Mouse (Mus musculus) frontal cortex, adult (tissue): ENCODE data around the gene Il34.

Experiments used
- ATAC-seq: cut with Nextera tagmentation; 2 replicates; pipeline ENCODE4 v1.9.2; 2017; ENCODE audit warnings: mild to moderate bottlenecking, moderate library complexity, mixed read lengths; ENCODE audit not compliant: low TSS enrichment

The Il34 gene

DNA sequence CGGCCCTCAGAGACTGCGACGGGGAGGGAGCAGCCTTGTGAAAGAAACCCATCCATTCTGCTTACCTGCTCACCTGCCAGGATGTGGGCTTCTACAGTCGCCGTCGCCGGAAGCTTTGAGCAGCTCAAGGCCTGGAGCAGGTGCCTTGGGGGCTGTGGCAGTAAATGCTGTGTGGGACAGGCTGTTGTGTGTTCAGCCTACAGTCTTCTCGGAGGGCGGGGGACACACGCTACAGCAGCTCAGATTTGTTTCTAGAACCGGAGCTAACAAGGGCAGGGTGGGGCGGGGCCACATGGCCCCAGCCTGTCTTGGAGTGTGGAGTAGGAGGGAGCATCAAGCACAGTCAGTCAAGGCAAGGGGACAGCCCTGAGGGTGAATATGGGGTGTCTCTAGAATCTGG, at the start of gene Il34:
Gene Il34, minus strand, starts transcription at position 256 of the 400 bp plus-strand sequence.
- no peak for ATAC-seq

DNA sequence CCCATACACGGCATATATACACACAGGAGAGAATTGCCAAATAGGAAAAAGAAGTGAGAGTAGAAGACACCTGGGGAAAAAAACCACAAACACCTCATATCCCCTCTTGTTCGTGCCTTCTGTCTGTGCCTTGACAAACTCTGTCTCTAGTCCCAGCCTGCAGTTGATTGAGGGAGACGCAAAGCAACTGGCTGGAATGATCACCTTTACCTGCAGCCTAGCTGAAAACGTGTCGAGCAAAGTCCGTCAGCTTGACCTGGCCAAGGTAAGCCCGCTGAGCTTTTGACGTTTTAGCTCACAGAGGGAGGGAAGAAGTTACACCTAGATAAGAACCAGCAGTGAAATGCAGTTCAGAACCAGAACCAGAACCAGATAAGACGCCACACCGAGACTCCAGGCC, 45.5 kb upstream of the Il34 start:
- no peak for ATAC-seq

DNA sequence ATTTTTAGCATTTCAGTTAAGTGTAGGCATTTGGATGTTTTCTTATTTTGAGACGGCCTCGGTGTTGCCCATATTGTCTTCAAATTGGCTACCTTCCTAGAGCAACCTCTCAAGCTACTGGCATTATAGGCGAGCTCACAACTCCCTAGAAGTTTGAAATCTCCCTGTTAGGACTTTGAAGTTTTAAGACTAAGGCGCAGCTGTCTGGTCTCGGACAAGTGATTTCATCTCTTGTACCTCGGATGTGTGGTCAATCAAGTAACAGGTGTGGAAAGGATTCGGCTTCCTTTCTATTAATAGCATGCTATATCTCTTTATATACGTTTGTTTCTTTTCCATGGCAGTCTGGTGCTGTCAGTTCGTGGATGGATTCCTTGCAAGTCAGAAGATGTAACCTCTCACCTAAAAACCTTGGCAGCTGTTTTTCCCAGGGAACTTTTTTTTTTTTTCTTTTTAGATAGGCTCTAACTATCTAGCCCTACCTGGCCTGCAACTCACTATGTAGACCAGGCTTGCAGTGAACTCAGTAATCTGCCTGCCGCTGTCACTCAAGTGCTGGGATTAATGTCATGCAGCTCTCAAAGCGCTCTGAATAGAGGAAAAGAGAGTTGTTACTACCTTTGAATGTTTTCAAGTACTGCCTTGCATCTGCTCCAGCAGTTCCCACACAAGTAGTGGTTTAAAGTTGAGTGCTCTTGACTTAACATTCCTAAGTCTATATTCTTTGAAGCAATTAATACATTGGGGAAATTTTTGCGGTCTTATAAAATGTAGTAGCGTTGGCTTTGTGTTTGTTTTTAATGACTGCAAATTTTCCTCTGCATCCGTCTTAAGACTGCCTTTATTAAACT, 42.1 kb upstream of the Il34 start:
- no peak for ATAC-seq

DNA sequence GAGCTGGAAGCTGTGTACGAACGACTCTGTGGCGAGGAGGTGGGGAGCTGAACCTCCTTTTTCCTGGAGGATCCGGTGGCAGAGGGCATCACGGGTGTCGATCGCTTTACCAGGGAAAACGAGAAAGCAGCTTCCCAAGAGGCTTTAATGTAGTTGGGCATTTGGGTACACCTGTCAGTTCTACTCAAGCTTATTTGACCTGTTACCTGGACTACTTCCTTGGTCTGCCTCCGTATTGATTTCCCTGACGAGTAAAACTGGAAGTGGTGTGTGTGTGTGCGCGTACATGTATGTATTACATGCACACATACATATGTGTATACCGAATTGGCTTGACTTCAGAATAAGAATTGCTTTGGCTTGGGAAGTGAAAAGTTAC, 41.4 kb upstream of the Il34 start:
- ATAC-seq = no peak

DNA sequence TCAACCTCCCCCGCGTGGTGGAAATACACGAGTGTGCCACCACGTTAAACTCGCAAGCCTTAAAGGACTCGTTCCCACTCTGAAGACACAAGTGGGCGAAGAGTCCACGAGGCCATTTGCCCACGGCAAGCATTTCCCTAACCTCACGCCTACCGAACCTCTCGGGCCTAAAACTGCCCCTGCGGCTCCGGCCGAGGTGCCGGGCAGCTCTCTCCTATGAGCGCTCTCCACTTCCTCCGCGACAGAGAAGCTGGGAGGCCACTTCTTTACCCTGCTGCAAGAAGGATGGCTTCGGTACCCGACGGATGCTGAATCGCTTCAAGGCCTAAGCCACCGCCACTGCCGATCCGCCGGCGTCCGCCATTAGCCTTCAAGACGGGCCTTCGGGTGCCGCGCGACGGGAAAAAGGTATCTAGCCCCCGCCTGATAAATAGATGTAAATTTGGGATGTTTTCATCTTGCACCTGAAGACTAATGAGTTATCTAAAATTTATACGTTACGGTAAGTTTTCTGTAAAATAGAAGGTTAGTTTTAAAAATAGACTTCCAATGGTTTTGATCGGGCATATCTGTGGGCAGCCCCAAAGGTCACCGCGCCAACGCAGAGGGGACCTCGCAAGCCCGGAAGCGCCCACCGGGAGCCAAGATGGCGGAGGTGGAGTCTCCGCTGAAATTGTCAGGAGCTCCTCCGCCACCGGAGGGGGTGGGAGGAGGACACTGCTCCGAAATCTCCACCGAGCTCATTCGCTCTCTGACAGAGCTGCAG, 40.9 kb upstream of the Il34 start, which contains the start of the genes Cog4 and Sf3b3:
Gene Cog4, plus strand, starts transcription at position 196 of the 766 bp plus-strand sequence.
Gene Sf3b3, minus strand, starts transcription at position 383 of the 766 bp plus-strand sequence.
- peak; percentile 95 for ATAC-seq

DNA sequence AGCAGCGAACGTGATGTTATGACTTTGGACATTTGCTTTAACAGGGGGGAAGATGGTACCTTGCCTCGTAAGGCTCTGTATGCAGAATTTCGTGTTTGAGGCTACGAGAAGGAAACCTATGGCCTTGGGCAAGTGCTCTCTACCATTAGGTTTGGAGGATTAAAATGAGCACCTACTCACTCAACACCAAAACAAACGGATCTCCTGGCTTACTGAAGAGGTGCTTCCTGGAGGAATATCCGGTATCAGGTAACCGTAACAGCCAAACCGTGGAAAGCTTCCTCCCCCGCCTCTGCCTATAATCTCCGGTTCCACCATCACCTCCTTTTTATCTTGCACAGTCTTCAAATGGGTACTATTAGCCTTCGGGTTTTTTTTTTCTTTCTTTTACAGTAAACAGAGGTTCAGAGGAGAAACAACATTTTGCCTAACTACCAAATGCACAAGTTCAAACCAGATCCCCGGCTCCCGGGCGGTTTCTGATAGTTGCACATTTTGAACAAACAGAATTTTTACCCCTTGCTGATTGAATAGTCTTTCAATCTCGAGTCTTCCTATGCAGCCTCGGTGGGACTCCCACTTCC, 40.2 kb upstream of the Il34 start:
- no peak for ATAC-seq

DNA sequence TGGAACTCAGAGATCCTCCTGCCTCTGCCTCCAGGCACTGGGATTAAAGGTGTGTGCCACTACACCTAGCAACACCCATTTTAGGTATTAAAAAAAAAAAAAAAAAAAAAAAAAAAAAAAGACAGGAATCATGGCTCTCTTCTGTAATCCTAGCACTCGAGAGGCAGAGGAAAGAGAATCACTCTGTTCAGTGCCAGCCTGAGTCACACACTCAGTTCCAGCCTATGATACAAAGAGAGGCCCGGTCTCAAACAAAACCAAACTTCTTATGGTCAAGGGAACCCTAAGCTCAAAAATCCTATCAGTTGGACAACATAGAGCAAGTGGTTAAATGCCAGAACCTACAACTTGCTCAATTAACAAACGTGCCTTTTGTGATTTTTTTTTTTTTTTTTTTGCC, 39.2 kb upstream of the Il34 start:
- no peak for ATAC-seq

DNA sequence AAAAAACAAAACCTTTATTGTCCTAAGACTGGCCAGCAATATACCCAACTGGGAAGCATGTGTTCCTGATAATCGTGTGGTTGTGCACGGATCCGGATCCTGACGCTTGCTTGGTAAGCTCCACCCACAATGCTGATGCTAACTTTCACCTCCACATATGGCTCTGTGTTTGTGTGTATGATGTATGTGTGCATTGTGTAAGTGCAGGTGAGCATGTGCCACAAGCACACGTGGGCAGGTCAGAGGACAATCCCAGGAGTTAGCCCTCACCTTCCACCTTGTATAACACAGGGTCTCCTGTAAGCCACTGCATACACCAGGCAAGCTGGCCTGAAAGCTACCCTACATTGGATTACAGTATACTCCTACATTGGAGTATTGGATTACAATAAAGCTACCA, 37.5 kb upstream of the Il34 start:
- no peak for ATAC-seq

DNA sequence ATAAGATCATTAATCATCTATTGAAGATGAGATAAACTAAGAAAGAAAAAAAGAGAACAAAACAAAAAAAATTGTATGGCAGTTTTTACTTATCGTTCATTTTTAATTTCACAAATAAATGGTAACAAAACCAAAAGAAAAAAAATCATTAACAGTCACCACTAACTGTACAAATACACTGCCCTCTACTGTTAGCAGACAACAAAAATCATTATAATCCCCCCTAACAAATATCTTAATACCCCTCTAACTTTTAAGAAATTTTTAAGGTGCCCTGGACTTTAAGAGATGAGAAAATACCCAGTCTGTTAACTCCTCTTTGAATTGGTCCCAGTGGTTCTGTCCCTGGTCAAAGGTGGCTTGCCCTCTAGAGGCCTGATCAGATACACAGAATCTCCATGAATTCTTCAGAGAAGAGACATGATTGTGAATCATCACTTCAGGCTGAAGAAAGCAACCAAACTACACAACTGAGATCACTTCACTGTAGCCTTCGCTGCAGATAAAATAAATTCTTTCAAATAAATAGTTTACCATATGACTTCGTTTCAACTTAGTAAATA, 36.4 kb upstream of the Il34 start:
- ATAC-seq = no peak

DNA sequence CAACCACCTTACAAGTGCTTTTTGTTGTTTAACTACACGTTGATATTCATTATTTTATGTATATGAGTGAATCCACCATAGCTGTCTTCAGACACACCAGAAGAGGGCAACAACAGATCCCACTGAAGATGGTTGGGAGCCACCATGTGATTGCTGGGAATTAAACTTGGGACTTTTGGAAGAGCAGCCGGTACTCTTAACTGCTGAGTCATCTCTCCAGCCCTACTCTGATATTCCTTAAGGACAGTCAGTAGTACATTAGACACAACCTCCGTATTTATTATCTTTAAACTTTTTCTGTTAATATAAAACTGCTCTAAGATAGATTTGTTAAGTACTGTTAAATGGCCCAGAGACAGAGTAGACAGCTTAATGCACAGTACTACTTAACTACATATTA, 26.2 kb upstream of the Il34 start:
- ATAC-seq = no peak

DNA sequence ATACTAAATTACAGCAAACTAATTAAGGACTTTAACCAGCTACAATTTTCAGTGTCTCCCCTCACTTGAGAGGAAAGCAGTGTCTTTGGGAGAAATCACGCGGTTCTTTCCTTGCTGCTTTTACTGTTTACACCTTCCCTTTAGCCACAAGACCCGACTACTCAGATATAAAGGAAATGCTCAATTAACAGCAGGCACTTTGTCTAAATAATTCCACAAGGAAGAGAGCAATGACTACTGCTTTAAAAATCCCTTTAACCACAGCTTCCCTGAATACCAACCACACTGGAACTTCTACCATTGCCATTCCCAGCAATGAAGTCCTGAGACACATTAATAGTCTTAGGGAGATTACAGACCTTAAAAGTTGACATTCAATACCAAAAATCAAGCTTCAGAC, 22.8 kb upstream of the Il34 start:
- no peak for ATAC-seq

DNA sequence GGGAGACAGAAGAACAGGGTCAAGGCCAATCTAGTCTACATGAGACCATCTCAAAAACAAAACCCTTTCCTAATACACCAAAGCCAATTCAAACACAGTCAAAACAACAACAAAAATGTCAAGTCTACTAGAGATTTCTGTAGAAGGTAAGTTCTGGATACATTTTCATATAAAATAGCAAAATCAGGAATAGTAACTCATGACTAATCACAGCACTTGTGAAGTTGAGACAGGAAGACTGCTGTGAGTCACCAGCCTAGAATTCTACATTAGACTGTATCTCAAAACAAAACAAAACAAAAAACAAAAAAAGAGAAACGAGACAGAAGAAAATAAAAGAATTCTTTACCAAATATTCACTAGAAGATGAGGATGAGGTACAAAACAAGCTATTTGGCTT, 19.1 kb upstream of the Il34 start:
- peak; percentile 79; the same call in 1 of the 2 replicates for ATAC-seq

DNA sequence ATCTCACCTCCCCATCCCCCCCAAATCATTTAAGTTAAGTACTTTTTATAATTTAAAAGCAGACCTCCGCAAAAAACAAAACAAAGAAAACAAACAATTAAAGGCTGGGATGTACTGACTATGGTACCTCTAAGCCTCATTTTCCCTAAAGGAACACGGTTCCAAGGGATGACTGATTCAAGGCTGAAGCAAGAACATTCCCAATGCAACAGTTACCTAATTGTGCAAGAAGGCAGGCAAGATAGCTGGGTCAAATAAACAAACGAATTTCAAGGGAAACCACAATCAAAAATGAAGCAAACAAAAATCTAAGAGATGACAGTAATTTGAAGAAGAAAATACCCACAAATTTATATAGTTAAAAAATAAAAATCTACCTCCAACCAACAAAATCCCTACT, 16.2 kb upstream of the Il34 start:
- no peak for ATAC-seq

DNA sequence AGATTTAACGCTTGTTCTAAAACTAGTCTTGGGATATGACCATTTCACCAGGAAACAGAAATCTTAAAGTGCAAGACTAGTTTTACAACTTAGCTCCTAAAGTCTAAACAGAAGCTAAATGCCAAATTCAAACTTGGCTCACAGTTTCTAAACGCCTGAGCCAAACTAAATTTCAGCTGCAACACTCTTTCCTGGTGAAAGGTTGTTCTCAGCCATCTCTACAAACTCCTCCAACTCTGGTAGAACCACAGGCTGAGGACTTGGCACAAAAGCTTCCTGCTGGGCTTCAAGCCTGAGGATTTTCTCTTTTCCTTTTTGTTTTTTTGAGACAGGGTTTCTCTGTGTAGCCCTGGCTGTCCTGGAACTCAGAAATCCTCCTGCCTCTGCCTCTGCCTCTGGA, 14.5 kb upstream of the Il34 start:
- no peak for ATAC-seq

DNA sequence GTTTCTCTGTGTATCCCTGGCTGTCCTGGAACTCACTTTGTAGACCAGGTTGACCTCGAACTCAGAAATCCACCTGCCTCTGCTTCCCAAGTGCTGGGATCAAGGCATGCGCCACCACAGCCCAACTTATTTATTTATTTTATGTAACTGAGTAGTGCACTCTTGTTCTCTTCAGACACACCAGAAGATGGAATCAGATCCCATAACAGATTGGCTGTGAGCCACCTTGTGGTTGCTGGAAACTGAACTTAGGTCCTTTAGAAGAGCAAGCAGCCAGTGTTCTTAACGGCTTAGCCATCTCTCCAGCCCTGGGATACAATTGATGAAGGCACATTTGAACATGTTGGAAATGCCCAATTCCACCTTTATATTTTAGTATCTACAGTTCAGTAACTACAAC, 12.9 kb upstream of the Il34 start:
- no peak for ATAC-seq

DNA sequence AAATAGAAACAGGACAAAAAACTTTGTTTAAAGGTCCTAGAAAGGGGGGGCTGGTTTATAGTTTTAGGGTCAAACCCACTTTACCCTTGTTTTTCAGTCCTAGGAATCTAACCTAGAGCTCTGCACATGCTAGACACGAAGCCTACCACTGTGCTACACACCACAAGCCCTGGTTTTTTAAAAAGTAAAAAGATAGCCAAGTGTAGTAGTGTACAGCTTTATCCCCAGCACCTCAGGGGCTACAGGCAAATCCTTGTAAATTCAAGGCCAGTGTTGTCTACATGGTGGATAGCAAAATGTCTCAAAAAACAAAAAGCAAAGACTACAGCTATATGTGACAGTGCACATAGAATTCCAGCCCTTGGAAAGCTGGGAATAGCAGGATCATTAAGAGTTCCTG, 11.3 kb upstream of the Il34 start:
- no peak for ATAC-seq

DNA sequence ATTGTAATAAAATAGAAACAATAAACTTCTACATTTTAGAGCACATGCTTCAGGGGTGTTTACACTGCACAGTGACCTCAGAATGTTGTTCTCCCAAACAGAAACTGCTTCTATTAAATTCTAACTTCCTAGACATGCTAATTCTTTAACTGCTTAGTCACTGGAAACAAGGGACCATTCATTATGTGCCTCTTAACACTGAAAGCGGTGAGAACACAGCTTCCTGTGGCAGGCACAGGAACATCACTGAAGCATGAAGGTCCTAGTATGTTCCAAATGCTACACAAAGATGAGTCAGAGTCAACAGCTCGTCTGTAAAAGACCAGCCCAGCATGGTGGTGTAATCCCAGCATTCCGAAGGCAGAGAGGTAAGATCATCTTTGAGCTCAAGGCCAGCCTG, 9.6 kb upstream of the Il34 start:
- no peak for ATAC-seq

DNA sequence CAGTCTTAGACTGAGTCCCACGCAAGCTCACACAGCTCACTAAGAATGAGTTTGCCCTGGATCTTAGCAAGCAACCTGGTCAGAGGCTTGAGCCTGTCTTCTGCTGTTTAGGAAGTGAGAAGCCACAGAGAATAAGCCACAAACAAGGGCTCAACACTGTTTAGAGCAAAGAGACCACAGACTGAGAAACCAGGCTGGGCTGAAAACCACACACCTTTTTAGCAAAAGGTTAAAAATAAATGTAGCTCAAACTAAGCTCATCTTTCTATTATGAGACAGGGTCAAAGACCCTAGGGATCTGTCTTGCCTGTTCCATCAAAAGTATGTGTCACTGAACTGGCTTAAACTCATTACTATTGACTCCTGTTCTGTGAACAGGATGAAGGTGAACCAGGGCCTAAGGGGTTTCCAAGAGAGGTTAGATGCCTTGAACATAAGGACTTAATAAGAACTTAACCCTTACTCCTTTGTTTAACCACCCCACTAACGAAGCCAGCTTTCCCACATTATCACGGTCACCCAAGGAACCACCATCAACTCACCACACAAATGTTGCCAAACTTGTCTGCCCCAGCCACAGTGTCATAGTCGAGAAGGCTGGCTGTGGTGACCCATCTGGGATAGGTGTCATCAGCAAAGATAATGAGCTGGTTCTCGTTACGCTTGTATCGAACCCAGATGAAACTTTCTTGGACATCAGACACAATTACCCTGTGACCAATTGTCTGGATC, 7.5 kb upstream of the Il34 start:
- ATAC-seq = no peak

DNA sequence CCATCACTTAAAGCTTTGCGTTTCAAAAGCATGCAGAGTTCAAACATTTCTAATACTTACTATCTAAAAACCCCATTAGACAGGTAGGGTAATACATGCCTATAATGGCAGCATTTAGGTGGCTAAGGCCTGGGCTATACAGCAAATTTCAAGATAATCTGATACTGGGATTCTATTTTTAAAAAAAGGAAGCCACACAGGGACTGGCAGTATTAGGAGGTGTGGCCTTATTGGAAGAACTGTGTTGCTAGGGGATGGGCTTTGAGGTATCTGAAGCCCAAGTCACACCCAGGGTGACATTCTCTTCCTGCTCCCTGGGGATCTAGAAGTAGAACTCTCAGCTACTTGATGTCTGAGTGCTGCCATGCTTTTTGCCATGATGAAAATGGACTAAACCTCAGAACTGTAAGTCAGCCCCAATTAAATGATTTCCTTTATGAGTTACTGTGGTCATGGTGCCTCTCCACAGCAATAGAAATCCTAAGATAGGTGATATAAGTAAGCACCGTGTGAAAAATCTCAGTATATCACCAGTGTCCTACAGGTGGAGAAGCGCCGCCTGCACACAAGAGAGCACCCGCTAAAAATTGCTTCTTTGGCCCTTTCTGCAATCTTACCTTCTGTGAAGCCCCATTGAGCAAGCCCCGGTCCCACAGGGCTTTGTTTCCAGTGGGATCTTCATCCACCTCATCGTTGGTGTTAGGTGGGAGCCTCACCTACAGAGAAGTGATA, 6.8 kb upstream of the Il34 start:
- no peak for ATAC-seq

DNA sequence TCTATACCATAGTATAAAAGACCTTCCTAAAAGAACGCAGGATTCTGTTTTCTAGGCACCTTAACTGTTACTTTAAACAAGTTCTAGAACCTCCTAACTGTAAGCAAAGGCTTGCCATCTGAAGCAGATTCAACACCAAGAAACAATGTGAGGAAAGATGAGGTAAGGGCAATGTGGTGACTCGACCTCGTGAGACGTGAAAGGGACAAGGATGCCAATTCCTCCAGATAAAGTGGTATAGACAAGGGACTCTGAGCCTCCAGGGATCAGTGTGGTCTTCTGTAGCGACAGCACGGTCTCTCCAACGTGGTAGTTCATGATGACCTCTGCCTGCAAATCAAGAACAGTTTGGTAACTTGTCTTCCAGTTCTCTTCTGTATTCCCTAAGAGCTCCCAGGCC, 6.1 kb upstream of the Il34 start:
- no peak for ATAC-seq

DNA sequence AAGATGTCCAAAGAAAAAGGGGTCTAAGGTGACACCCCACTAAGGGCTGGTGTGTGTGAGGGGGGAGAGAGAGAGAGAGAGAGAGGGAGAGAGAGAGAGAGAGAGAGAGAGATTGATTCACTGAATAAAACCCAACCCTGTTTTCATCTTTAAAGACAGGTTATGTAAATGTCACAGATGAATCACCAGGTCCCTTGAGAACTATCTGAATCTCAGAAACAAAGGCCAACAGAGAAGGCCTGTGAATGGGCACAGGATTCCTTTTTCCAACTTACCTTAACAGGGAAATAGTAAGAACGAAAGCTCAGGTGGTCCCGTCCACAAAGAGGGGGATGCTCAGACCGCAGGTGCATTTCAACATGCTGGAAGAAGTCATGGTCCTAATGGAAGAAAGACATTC, 5.4 kb upstream of the Il34 start:
- ATAC-seq = no peak
